Comparison of ENCODE assay signal across 8 mouse cellular contexts in genomic region chr5:36581924-36582642, GRCm38 (mm10). TPM values are rescaled to one million over a fixed set of nuclear protein-coding genes. Genes with fewer than 3 reads are reported as not detected.
DNase-seq lines count a peak whose midpoint lies in the region; ATAC-seq and TF ChIP-seq lines count a peak whose summit lies in the region.

No protein-coding gene starts in this region.

- H3K27ac ChIP-seq in gastrocnemius, adult 2 months = peak overlapping the region; percentile 97
- H3K27ac ChIP-seq in hindbrain, postnatal 0 days = peak overlapping the region; percentile 92
- H3K27ac ChIP-seq in left cerebral cortex, adult 2 months = peak overlapping the region; percentile 98

- peaks cover 8% of the 10 kb centered on the region; the same call in 1 of the 2 replicates for H3K4me1 ChIP-seq in hindbrain, postnatal 0 days (ENCODE audit: insufficient read depth, low read length)

- peak; percentile 94 for ATAC-seq in common myeloid progenitor, adult 5-6 weeks (replicated peaks; ENCODE audit: low read depth, poor library complexity, severe bottlenecking)
- ATAC-seq in hindbrain, postnatal 0 days = peak; percentile 99
- peak; percentile 92 for ATAC-seq in megakaryocyte, adult 5-6 weeks (ENCODE audit: poor library complexity, severe bottlenecking)

- intact Hi-C loops in gastrocnemius, adult 2 months (cut with DNase I) = loop anchor here (1.0 to 10.0 kb wide), 4 partner anchors 52 to 163 kb away; partner anchors contain the start of genes Bloc1s4, Ccdc96 and Tada2b
- intact Hi-C loops in left cerebral cortex, adult 2 months (cut with DNase I) = loop anchor here (1.0 to 5.0 kb wide), 4 partner anchors 52 to 165 kb away; partner anchors contain the start of genes Bloc1s4, Ccdc96 and Tada2b

- TF ChIP-seq CTCF in gastrocnemius, adult 2 months (IDR thresholded peaks at IDR 0.05) = no peak
- TF ChIP-seq CTCF in hindbrain, postnatal 0 days (IDR thresholded peaks at IDR 0.05; ENCODE audit: low read depth) = no peak
- no peak; the same call in 1 of the 2 replicates for TF ChIP-seq CTCF in left cerebral cortex, adult 2 months (IDR thresholded peaks at IDR 0.05)

- WGBS in hindbrain, postnatal 0 days = 2% methylated on average over 53 of the region's 54 CpGs

- peak overlapping the region; percentile 75 for H3K4me3 ChIP-seq in gastrocnemius, adult 2 months
- peak overlapping the region; percentile 78 for H3K4me3 ChIP-seq in hindbrain, postnatal 0 days (ENCODE audit: low read length)
- H3K4me3 ChIP-seq in left cerebral cortex, adult 2 months = peak overlapping the region; percentile 69

- H3K9ac ChIP-seq in hindbrain, postnatal 0 days (replicated peaks; ENCODE audit: low read length) = peak overlapping the region; percentile 75

- no peaks in the 10 kb centered on the region for H3K36me3 ChIP-seq in hindbrain, postnatal 0 days (ENCODE audit: insufficient read depth, low read length)

- H3K9me3 ChIP-seq in hindbrain, postnatal 0 days (ENCODE audit: low read length) = no peaks in the 10 kb centered on the region

- no peaks in the 10 kb centered on the region for H3K27me3 ChIP-seq in hindbrain, postnatal 0 days (ENCODE audit: insufficient read depth, low read length)

- H3K4me2 ChIP-seq in hindbrain, postnatal 0 days (ENCODE audit: low read depth, low read length) = peak overlapping the region; percentile 89

- DNase-seq in ZHBTc4 (ENCODE audit: low read depth, low spot score) = peak; percentile 100
- DNase-seq in gastrocnemius, adult 2 months = peak; percentile 99
- peak; percentile 98 for DNase-seq in hindbrain, postnatal 0 days (ENCODE audit: low spot score)
- peak; percentile 97 to 99 for DNase-seq in left cerebral cortex, adult 2 months (ENCODE audit: extremely low spot score in 1 of 2, low spot score in 2 of 2)
- DNase-seq in right cerebral cortex, adult 2 months (ENCODE audit: low spot score in 2 of 2) = peak; percentile 97
- peak; percentile 100 for DNase-seq in urinary bladder, postnatal 14 days (ENCODE audit: low spot score)

RNA-seq across cellular contexts. Expression of gene Tbc1d14, which starts 11.0 kb away (rescaled TPM):
- total RNA-seq in common myeloid progenitor, adult 5-6 weeks (2017) = 14.1 and 14.8 TPM in 2 replicates
- 10 to 100 TPM; 14.3 to 16.7 TPM for total RNA-seq in gastrocnemius, adult 2 months (2021)
- total RNA-seq in hindbrain, postnatal 0 days (2014; rRNA removed) = 22.9 and 28.6 TPM in 2 replicates
- polyA plus RNA-seq in hindbrain, postnatal 0 days (2015; fragmentation: Nextera tagmentation; extraction: Ambion mirVana) = 43.2 and 46.4 TPM in 2 replicates
- 10 to 100 TPM; 82.0 to 82.4 TPM for total RNA-seq in left cerebral cortex, adult 2 months (2021)
- 22.3 and 25.5 TPM in 2 replicates for total RNA-seq in megakaryocyte, adult 5-6 weeks (2015)
- total RNA-seq in megakaryocyte, adult 5-6 weeks (2017) = 11.2 and 16.2 TPM in 2 replicates

Comparison
In these comparisons a context has a peak if more than half of its experiments do, and no peak if none do; other contexts are left out.
1. Peak in every context shown above with its lines: DNase-seq, ATAC-seq, H3K4me3 ChIP-seq and H3K27ac ChIP-seq.